Mouse (Mus musculus) frontal cortex, postnatal 36 days (tissue): Measurements from ENCODE around the gene Rai14.

ENCODE experiments used
- DNase-seq, 2 experiments: peaks; one replicate each; pipeline ENCODE4 v3.0.0; 2022; ENCODE audit warnings: low spot score in 2 of 2

Rai14 gene

DNA sequence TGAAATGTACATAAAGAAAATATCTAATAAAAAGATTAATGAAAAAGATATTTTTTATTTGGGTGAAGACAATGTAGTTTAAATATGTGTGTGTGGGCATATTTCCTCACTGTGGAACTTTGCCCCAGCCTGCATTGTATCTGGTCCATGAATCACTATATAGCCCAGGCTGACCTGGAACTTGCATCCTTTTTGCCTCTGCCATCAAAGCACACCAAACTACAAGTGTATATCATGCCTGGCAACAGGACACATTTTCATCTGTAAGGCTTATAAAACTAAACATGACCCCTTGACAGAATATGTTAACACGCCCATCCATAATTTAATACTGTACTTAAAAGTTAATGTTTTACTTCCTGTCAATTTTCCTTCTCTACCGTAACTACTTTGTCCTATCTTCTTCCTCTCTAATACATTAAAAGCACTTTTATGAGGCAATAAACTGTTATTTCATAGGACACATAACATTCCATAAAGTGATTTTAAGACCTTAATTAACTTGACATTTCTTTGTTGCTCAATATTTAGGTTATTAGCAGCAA, 61.4 kb downstream of the Rai14 start:
- DNase-seq: no peak

DNA sequence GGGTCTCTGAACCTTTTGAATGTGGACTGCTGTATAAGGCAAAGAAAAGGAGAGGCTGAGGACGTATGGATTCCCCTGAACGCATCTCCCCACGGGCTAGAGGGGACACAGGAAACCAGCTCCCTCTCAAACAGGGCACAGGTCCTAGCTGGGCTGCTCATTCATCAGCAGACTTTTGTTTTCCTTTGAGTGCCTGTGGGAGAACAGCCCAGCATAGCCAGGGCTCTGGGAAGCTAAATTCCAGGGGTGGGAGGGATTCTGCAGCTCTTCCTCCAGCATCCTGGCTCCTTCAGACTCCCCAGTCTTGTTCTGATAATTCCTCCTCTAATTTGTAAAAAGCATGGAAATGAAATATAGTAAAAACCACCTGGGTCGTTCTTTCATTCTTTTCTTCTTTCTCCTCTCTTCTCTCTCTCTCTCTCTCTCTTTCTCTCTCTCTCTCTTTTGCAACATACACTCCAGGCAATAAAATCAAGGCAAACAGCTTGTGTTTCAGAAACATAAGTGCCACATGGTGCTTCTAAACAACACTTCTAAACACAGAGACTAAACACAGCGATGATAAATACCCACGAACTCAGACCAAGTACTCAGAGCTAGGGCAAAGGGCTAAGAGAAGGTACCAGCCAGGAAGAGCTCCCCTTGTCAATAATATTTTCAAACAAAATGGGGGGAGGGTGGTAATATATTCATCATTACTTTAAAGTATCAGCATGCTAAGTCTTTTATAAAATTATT, 65.9 kb downstream of the Rai14 start:
- DNase-seq: no peak

DNA sequence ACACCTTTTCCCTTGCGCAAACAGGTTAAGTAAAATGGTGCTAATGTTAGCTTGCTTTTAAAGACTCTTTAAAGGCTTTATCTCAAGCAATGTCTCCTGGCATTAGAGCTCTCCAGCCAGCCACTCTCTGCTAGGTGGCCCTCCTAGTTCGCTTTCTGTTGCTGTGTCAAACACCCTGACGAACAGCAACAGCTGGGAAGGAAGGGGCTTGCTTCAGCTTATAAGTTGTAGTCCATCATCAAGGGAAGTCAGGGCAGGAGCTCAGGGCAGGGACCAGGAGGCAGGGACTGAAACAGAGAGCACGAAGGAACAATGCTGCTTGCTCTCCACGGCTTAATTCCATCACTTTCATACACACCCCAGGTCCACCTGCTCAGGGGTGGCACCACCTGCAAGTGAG, 68.1 kb downstream of the Rai14 start:
- DNase-seq: no peak

DNA sequence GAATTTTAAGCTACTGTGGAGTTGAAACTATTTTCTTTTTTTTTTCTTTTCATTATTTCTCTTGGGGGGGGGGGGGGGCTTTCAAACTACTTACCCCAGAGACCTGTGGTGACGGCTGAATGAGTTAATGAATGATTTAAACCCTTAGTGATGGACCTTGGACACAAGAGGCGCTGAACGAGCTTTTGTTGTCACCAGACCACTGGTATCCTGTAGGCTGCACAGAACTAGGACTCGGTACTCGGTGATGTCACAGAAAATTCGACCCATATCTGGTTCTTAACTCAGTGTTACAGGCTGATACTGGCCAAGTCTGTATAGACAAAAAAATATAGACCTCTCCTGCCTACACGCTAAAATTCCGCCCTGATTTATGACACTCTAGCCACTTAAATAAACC, 69.3 kb downstream of the Rai14 start:
- DNase-seq: no peak

DNA sequence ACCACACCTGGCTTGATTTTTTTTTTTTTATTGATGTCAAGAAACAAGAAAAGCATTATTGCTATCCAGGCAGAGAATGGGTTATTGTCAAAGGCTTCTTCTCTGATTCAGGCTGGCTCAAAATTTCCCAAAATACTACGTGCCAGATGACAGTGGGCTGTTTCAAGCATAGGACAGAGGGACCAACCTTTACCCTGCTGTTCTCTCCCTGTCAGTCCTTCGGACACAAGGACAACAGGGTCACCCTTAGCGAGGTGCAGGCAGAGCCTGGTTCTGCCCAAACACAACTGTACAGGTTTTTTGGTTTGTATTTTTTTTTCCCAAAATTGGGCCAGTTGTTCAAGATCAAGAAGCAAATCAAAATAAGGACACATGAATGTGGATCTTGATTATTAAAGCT, 70.6 kb downstream of the Rai14 start:
- no peak for DNase-seq

DNA sequence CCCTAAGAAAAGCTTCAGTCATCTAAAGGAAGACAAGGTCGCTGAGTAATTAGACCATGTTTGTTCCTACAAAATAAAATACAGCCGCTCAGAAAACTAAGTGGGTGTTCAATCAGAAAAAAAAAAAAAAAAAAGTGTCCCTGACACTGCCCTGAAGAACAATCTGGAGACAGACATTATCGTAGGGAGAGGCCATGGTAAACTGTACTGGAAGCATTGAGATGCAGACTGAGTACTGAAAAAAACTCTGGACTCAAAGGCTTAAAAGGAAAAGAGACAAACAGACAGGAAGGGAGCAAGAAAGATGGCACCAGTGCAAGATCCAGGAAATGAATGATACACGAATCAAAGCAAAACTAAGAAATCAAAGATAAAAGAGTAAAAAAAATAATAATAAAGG, 71.2 kb downstream of the Rai14 start:
- no peak for DNase-seq

DNA sequence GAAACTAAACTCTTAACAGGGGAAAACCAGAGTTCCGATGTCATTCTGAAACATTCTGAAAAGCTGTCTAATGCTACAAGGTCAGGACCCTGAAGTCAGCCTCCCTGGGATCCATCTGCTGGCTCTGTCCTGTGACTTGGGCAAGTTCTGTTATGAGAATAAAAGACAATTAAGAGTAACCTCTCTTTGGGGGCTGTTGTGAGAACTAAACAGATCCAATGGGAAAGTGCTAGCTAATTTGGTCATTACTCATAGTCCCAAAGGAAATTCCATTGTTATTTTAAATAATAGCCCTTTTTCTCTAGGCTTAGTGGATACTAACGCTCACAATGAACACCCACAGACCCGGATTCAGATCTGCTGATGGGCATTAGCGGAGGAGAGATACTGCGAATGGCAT, 72.0 kb downstream of the Rai14 start:
- no peak for DNase-seq

DNA sequence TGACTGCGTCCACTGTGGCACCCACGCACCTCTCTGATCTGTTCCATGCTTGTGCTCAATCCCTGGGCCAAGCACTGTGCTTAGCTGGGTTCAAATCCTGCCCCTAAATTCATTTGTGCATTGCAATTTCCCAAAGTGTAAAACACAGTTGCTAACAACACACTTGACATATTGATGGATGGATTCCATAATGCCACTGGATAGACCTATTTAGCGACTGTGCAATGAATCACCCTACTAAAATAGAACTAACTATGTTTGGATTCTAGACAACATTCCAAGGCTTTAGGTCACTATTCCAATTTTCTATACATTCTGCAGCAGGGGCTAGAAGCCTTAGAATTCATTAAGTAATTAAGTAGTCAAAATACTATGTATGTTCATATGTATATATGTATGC, 73.7 kb downstream of the Rai14 start:
- no peak for DNase-seq

DNA sequence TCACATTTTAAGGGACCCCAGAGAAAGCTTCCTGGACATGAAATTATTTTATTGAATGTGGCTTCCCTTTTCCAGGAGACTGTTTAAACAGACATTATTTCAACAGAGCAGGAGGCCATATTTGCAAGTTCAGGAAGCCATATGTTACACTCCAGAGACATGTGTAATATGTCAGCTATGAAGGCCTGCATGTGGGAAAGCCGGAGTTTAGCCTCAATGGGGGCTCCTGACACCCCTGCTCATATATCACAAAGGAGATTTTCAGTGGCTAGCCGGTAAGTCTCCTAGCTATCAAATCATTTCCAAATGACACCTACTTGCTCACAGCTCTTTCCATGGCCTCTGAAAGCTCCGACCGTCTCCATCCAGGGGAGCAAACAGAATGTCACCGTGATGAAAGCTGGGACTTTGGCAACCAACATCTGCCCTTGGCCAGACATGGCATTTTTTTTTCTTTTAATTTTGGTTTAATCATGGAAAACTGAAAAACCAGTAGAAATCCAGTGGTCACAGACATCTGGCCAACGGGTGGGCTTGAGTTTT, 77.1 kb downstream of the Rai14 start:
- DNase-seq: no peak

DNA sequence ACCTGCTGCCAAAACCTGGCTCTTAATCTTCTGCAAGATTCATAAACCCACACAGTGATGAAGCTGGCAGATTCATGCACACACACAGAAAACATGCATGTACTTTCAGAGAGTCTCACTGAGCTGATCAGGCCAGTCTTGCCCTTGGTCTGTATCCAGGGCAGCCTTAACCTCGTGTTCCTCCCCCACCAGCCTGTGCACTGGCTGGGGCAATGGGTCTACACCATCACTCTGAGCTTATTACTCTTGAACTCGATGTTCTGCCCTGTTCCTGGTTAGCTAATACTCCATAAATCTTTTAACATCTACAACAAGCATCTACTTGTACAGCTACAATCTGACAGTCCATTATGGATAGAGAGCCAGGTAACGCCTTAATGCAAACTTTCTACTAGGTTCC, 77.6 kb downstream of the Rai14 start:
- DNase-seq: no peak

DNA sequence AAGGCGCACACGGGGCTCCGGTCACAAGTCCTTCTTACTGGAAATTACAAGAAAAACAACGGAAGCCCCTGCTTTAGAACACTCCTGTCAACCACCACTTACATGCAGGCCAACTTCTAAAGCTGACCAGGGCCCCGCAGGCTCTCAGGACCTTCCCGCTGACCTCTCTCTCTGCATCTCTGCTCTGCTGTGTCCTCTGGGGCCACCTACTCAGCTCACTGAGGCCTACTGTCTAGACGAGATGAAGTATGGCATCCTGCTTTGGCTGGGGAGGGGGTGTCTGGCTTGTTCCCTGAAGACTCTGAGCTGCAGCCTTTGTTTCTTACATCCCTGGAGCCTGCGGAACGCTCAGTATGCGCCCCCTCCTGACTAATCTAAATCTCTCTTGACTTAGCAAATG, 79.3 kb downstream of the Rai14 start:
- DNase-seq: no peak

DNA sequence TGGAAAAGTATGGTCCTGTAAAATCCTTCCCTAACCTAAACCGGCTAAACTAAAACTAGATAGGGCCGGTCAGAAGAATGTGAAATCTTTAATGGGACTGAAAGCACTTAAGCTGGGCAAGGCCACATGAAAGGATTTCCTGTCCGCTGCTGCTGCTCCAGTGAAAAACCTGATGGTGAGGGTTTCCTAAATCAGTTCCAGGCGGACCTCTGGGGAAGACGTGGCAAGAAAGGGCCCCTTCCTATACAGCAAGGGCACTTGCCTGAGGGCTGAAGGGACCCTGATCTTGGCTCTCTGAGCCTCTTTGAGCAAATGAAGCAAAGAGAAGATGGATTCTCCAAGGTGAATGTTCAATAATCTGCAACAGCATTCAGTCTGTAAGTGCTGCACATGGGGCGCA, 80.2 kb downstream of the Rai14 start:
- no peak for DNase-seq

DNA sequence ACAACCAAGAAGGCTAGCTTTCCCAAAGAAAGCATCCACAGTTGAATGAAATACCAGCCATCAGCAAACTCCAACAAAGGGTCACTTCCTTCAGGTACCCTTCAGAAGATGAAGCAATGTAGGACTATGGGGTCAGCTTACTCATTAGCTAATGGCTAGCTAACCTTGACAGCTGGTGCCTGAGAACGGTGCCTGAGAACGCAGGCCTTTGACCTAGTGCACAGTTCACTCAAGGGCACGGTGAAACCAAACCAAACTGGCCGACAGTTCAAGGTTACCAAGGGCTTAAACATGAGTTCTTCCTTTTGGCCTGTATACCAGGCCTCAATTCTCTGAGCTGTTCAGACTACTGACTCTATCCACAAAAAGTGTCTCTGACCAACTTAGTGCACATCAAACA, 81.0 kb downstream of the Rai14 start:
- no peak for DNase-seq

DNA sequence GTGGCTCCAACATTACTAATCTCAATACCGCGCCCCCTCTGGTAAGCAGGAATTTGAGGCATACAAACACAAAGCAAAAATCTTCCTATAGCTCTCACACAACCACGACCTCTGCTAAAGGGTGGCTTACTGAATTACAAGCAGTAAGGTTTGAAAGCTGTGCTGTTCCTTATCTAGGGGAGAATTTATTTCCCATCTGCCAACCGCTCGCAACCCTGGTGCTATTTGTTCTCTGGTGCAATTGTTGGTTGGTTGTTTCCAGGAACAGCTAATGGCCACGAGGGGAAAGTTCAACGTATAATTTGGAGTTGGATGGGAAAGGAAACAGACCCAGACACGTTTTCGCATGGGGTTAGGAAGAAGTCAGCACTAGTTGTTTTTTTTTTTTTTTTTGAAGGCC, 81.8 kb downstream of the Rai14 start:
- DNase-seq: no peak

DNA sequence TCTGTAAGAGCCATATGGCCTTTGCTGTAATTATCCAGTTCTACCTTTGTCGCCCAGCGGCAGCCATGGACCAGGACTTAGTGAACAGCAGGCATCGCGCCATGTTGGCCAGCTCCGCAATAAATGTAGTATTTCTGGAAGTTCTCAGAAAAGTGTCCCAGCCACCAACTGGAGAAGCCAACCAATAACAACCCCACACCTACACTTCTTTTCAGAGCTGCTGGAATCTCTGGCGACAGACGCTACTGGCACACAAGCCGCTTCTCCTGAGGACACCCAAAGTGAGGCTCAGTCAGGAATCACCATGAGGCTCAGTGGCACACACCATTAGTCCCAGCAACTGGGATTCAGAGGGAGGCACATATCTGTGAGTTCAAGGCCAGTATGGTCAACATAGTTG, 82.4 kb downstream of the Rai14 start:
- no peak for DNase-seq

DNA sequence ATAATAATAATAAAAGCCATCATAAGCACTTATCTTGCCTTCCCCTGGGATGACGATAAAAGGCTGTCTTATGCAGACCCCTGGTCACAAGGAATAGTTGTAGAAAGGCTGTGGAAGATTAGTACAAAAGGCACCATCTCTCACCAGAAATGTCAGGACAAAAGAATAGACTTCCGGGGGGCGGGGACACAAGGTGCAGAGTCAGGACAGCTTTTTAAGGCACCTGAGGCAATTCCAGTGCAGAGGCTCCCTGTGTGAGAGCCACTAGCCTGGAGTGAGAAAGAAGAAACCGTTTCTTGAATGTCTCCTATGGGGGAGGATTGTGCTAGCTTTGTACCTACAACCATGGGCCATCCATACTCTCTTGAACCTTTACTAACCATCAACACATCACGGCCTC, 82.9 kb downstream of the Rai14 start:
- DNase-seq: no peak

DNA sequence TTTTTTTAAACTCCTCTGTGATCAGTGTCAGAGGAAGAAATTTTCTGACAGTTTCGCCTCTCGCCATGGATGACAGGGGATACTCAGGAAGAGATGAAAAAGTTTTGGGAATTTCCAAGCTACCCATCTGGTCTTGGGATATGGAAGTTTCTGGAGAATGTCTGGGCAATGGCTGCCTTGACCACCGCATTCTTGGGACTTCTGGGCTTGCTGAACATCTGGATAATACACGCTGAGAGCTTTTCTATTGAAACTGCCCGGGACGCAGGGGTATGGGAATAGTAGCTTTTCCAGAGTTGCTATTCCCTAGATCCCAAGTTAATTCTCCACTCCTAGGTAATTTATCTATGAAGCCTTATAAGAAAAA, 85.5 kb downstream of the Rai14 start:
- DNase-seq: no peak

DNA sequence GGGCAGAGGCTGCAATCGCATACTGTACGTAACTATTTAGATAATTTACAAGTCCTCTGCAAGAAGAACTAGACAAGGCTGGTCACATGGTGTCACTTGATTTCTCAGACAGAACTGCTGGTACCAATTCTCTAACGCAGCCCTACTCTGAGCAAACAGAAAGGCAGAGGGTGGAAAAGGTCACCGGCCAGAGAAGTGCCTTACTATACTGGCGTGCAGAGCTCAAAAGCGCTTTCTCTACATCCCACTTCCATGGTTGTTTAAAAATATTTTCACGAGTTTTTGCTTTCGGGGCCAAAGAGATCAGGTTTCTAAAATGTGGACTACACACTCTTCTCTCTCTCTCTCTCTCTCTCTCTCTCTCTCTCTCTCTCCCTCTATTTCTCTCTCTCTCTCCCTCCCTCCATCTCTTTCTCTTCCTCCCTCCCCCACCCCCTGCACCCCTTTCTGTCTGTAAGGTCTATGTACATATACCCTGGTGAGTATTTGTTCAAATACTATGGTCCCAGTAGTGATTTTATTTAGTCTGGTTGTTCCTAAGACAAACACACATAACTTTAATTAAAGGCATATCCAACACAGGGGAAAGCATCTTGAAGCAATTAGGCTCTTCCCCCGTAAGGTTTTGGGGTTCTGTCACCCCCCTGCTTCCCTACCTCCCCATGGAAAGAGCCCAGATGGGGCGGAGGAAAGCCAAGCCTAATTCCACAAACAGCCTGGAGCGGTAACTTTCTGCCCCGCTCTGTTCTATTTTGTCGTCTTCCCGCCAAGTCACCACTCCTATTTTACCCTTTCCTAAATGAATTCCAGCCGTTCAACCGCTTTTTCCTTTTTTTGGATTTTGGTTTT, 86.1 kb downstream of the Rai14 start:
- no peak for DNase-seq

DNA sequence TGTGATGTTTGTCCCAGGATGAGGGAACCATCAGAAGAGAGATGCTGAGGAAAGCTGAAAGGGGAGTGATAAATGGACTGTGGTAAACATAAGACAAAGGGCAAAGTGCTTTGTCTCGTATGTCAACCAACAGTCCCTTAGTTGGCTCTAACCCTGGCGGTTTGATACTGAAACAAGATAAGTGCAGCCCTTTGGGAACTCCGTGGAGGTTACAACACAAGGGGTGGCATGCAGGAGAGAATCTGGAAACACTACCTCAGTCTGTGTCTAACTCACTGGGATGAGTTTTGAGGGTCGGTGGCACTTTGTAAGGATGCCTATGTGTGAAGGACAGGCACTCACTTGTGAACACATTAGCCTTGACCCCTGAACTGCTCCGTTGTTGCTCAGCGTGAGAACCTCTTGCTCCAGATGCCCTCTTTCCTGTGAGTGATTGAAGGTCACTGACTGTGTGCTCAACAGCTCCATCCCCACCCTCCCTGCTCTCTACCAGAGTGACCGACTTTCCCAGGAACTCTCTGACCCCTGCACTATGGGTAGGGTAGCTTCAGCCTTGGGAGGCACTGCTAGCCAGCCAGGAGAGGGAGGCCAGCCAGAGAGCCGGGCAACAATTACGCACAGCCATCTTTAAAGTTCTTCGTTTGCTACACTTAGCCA, 90.7 kb downstream of the Rai14 start:
- DNase-seq: no peak

DNA sequence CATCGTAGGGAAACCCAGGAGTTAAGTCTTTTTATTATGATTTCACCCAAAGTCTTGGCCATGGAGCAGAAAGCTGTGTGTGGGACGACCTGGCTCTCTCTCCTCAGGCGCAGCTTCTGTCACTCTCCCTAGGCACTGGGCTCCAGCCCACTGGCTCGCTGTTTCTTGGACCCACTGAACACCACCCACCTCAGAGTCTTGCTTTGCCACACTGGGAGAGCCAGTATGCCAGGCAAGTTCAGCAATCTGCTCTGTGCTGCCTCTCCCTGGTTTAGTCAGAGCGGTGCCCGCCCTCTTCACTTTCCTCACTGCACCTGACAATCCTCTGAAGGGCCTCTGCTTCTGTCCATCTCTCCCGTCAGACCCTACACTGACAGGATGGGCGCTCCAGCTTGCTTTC, 93.2 kb downstream of the Rai14 start:
- DNase-seq: peak; percentile 44 to 53

DNA sequence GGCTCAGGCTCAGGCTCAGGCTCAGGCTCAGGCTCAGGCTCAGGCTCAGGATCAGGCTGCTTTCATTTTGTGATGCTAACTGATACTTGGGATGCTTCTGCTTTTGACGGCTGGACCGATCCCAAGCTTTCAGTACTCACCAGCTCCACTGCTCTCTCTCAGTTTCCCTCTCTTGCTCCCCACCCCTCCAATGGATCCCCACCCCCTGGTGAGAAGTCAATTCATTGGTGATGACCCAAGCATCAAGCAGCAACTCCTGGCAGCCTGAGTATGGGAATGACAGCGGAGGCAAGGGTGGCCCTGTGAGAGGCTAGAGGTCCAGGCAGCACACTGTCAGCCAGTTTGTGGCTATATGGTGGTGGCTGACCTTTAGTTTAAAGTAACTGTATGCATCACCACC, 94.7 kb downstream of the Rai14 start:
- no peak for DNase-seq

DNA sequence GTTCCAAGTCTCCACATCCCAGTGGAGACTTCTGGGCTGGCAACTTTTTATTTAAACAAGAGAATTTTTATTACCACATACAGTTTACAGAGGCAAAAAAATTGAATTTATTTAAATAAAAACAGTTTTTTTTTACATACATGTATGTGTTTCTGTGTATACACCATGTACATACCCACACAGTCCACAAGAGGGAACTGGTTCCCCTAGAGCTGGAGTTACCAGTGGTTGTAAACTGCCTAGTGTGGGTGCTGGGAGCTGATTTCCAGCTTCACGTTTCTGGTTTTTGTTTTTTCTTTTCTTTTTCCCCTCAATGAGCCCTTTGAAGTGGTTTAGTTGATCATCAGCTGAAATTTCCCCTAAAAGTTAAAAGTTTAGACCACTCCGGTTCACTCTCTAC, 96.1 kb downstream of the Rai14 start:
- no peak for DNase-seq
